Mouse (Mus musculus) liver, embryonic 12.5 days (tissue): Measurements from ENCODE around the gene Hemk1. TPM values are rescaled to one million over a fixed set of nuclear protein-coding genes. Genes with fewer than 3 reads are reported as not detected.

Source experiments
- ATAC-seq: fragments of 200-750 bp; cut with Nextera tagmentation; 2 replicates; pipeline ENCODE4 v1.8.0; 2017; ENCODE audit warnings: moderate number of reproducible peaks, mild to moderate bottlenecking, moderate library complexity
- H3K27ac ChIP-seq: fragments of 300-500 bp; sonication (generic); 2 replicates; pipeline ENCODE4 v1.5.1; 2016; ENCODE audit warnings: mild to moderate bottlenecking
- H3K27me3 ChIP-seq: fragments of 300-500 bp; sonication (generic); replicated peaks from 2 replicates; pipeline ENCODE4 v1.6.1; 2016; ENCODE audit warnings: mild to moderate bottlenecking, moderate library complexity
- H3K36me3 ChIP-seq: fragments of 300-500 bp; sonication (generic); 2 replicates; pipeline ENCODE4 v1.6.1; 2016; ENCODE audit warnings: mild to moderate bottlenecking, moderate library complexity
- H3K4me1 ChIP-seq: fragments of 300-500 bp; sonication (generic); 2 replicates; pipeline ENCODE4 v1.6.1; 2016
- H3K4me2 ChIP-seq: fragments of 300-500 bp; sonication (generic); 2 replicates; pipeline ENCODE4 v1.6.1; 2016; ENCODE audit warnings: mild to moderate bottlenecking, moderate library complexity
- H3K4me3 ChIP-seq: fragments of 300-500 bp; sonication (generic); 2 replicates; pipeline ENCODE4 v1.5.1; 2016; ENCODE audit warnings: mild to moderate bottlenecking, moderate library complexity
- H3K9ac ChIP-seq: fragments of 300-500 bp; sonication (generic); 2 replicates; pipeline ENCODE4 v1.6.1; 2016; ENCODE audit warnings: mild to moderate bottlenecking, moderate library complexity
- H3K9me3 ChIP-seq: fragments of 300-500 bp; sonication (generic); replicated peaks from 2 replicates; pipeline ENCODE4 v1.6.1; 2016; ENCODE audit warnings: mild to moderate bottlenecking, moderate library complexity
- WGBS: fragments of 180-500 bp; shearing (Covaris S2); methylation state at CpG from one replicate; pipeline ENCODE4 v1.1.7; 2016; ENCODE audit not compliant: insufficient replicate concordance; 5-methylcytosine and 5-hydroxymethylcytosine counted together
- polyA plus RNA-seq: library from polyadenylated mRNA; unstranded; fragments of >200 nt; fragmentation: Nextera tagmentation; extraction: Ambion mirVana; gene quantifications from 2 replicates; pipeline ENCODE4 v1.2.1, GENCODE M21; 2016

The Hemk1 gene
- polyA plus RNA-seq, 1 experiment from 2014 or later, result 5.0 TPM

DNA sequence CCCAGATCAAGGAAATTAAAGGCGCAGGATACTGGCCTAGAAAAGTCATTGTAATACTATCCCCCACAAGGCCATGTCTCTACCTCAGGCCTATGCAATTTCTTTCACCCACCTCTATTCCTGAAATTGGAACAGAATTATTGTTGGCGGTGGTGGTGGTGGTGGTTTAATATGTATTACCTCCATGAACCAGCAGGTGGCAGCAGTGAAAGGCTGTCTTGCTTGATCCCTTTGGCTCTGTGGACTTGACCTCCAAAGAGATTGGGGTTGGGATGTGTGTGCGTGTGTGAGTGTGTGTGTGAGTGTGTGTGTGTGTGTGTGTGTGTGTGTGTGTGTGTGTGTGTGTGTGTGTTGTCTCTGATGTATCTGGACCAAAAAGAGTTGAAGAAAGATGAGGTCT lies 28.5 kb upstream of the Hemk1 start:
- Histone ChIP-seq H3K4me2 (peak overlapping the region; percentile 16; the same call in 1 of the 2 replicates), H3K36me3 (no peaks in the 10 kb centered on the region), H3K27ac (peak overlapping the region; percentile 46; the same call in 1 of the 2 replicates), H3K4me3 (no peak overlapping the region), H3K27me3 (peaks cover 31% of the 10 kb centered on the region), H3K9me3 (no peaks in the 10 kb centered on the region), H3K9ac (no peak overlapping the region), H3K4me1 (peaks cover 50% of the 10 kb centered on the region)
- 7% methylated on average over 3 of the region's 3 CpGs for WGBS
- no peak for ATAC-seq

DNA sequence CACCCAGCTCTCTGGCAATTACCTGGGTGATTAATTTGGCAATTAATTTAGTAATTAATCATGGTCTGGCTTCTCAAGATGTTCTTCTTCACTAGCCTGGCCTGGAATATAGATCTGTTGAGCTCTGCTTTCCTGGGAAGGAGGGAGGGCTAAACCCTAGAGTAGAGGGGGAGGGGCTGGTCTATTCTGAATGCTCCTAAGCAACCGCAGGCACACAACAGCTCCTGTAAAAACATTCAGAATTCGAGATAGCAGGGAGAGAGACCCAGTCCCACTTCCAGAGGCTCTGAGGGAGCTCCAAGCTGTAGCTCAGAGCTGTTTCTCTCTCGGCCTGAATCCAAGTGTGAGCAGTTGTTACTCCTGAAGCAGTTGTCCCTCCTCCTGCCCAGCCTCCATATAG lies 22.8 kb upstream of the Hemk1 start:
- H3K9me3 ChIP-seq, result no peaks in the 10 kb centered on the region
- H3K27me3 ChIP-seq, result peaks cover 51% of the 10 kb centered on the region
- WGBS, result 15% methylated on average over 3 of the region's 3 CpGs
- H3K4me3 ChIP-seq, result no peak overlapping the region
- no peak overlapping the region for H3K4me2 ChIP-seq
- H3K9ac ChIP-seq, result no peak overlapping the region
- H3K27ac ChIP-seq, result no peak overlapping the region
- peaks cover 12% of the 10 kb centered on the region for H3K4me1 ChIP-seq
- no peaks in the 10 kb centered on the region for H3K36me3 ChIP-seq
- ATAC-seq, result no peak

DNA sequence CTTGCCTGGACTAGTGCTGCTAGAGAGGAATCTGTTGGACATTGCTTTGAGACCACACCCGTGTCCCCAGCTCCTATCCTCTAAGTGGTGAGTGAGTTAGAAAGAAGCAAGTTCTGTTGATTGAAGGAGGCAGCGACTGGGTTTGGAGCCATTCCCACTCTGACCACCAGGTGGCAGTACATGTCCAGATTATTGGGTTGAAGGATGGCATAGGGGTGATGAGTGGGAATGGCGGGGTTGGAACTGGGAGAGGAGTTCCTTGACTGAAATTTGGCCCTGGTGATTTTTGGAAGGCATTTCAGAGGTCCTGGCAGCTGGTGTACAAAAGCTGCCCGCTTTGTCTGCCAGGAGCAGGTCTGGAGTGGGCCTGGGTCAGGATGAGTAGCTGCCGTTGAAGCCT lies 19.5 kb upstream of the Hemk1 start:
- H3K36me3 ChIP-seq, result no peaks in the 10 kb centered on the region
- H3K4me2 ChIP-seq, result no peak overlapping the region
- ATAC-seq, result no peak
- no peak overlapping the region for H3K27ac ChIP-seq
- H3K9ac ChIP-seq, result no peak overlapping the region
- WGBS, result 24% methylated on average over 5 of the region's 5 CpGs
- no peaks in the 10 kb centered on the region for H3K9me3 ChIP-seq
- H3K27me3 ChIP-seq, result peaks cover 65% of the 10 kb centered on the region
- H3K4me3 ChIP-seq, result no peak overlapping the region
- H3K4me1 ChIP-seq, result peaks cover 12% of the 10 kb centered on the region

DNA sequence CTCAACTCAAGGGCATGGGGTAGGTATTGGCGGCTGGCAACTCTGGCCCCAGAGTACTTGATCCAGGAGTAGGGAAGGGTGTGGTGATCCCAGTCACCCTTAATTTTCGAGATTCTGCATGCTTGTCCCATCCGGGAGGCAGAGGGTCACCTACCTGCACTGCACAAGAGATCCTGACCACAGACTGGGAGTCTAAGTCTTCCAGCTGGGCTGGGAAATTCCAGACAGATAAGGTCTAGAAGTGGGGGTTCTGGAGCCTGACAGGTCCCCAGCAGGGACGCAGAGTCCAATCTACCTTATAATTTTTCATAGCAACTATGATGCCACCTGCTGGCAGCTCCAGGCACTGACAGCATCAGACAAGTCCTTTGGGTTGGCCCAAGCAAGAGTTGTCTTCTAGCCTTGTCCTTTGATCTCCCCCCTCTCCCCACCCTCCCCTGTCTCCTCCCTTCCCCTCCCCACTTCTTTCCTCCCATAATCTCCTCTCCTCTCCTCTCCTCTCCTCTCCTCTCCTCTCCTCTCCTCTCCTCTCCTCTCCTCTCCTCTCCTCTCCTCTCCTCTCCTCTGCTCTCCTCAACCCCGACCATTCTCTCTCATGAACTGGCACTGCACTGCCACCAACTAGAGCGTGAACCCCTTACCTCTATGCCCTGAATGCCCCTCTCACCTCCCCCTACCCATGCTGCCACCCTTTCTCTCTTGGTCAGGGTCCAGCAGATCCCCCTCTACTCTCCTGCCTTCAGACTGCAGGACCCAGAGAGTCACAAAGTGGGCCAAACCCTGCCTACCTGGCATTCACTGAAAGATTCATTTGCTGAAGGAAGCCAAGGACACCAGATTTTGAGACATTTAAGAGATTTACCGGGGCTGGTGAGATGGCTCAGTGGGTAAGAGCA lies 18.0 kb upstream of the Hemk1 start:
- Histone ChIP-seq H3K9ac (no peak overlapping the region), H3K4me3 (no peak overlapping the region), H3K36me3 (no peaks in the 10 kb centered on the region), H3K4me2 (no peak overlapping the region), H3K9me3 (no peaks in the 10 kb centered on the region), H3K27ac (no peak overlapping the region), H3K27me3 (peaks cover 70% of the 10 kb centered on the region), H3K4me1 (peaks cover 10% of the 10 kb centered on the region)
- WGBS, result 49% methylated on average over 7 of the region's 7 CpGs
- ATAC-seq, result no peak

DNA sequence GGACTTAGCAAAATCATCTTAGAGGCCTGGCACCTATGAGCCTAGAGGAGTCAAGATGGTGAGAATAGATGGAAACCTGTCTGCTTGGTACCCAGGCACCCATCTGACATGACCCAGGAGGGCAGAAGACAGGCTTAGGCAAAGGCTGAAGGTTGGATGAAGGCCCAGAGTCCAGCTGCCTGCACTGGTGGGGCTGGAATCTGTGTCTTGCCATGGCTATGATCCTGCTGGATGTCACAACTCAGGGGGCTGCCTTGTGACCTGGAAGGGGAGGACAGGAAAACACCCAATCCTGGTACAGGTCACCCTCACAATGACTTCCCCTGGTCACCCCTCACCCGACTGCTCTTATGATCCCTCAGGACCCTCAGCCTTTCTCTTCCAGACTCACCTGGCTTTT lies 16.7 kb upstream of the Hemk1 start:
- ATAC-seq, result no peak
- no peaks in the 10 kb centered on the region for H3K4me1 ChIP-seq
- no peaks in the 10 kb centered on the region for H3K36me3 ChIP-seq
- no peak overlapping the region for H3K4me3 ChIP-seq
- H3K27ac ChIP-seq, result no peak overlapping the region
- H3K9me3 ChIP-seq, result no peaks in the 10 kb centered on the region
- 64% methylated on average over 1 of the region's 1 CpGs for WGBS
- no peak overlapping the region for H3K9ac ChIP-seq
- no peak overlapping the region for H3K4me2 ChIP-seq
- peaks cover 76% of the 10 kb centered on the region for H3K27me3 ChIP-seq

DNA sequence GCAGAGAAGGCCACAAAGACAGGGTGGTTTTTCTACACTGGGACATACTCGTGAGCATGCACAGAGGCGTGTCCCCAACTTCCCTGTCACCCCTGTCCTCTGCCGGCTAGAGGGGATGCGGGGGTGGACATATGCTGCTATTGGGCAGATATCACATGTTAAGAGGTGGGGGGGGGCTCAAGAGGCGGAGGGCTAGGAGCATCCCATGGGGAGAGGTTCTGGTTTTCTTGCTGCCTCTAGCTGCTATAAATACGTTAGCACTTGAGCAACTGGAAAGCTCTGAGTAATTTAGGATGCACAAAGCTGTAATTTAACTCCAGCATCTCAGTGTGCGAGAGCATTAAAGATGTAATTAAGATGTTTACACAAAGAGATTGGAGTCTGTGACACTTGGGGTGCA lies 11.2 kb upstream of the Hemk1 start:
- Histone ChIP-seq H3K4me3 (no peak overlapping the region), H3K27me3 (peaks cover 73% of the 10 kb centered on the region), H3K9me3 (no peaks in the 10 kb centered on the region), H3K9ac (no peak overlapping the region), H3K36me3 (no peaks in the 10 kb centered on the region), H3K4me1 (no peaks in the 10 kb centered on the region), H3K4me2 (no peak overlapping the region), H3K27ac (no peak overlapping the region)
- WGBS, result 49% methylated on average over 7 of the region's 7 CpGs
- no peak for ATAC-seq

DNA sequence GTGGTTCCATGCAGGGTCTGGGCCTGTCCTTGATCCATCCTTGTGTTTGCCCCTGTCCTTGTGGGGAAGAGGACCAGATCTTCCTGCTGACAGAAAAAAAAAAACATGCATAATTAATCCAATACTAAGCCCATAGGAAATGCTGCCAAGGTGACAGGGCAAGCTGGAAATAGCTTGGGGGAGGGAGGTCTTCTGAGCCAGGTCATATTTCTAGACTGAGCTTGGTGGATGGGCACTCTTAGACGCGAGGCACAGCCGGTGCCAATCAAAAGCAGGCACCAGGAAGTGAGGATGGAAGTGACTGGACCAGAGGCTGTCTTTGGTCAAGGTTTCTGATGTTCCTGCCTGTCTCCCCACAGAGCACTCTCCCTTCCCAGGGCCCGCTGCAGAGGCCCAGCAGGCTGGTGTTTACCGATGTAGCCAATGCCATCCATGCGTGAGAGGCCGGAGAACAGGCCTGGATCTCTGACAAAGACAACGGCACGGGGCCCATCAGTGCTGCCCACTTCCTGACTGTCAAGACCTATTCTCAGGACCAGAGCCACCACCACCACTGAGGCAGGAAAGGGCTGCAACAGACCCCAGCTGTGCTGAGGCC lies 9.5 kb upstream of the Hemk1 start:
- Histone ChIP-seq H3K27ac (no peak overlapping the region), H3K9me3 (no peaks in the 10 kb centered on the region), H3K36me3 (no peaks in the 10 kb centered on the region), H3K9ac (no peak overlapping the region), H3K4me2 (no peak overlapping the region), H3K4me3 (no peak overlapping the region), H3K27me3 (peaks cover 73% of the 10 kb centered on the region), H3K4me1 (no peaks in the 10 kb centered on the region)
- no peak for ATAC-seq
- WGBS, result 53% methylated on average over 9 of the region's 9 CpGs

DNA sequence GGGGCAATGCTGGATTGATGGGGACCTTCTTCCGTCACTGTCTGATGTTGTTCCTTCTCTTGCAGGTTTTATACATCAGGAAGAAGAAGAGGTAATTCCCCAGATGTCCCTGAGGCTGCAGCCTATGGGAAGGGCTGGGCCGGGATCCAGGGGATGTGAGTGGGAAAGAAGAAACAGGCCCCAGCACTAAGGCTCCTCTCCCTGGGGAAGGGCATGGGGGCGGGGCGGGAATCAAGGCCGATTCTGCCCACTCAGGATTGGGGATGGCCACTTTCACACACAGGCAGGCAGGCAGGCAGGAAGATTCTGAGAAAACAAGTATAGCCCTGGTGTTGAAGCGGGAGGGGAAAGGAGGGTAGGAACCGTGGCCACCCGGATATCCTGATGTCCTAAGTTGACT lies 7.9 kb upstream of the Hemk1 start:
- ATAC-seq, result no peak
- no peaks in the 10 kb centered on the region for H3K9me3 ChIP-seq
- H3K4me3 ChIP-seq, result no peak overlapping the region
- no peak overlapping the region for H3K27ac ChIP-seq
- no peak overlapping the region for H3K4me2 ChIP-seq
- no peaks in the 10 kb centered on the region for H3K36me3 ChIP-seq
- peaks cover under 1% of the 10 kb centered on the region for H3K4me1 ChIP-seq
- peaks cover 75% of the 10 kb centered on the region for H3K27me3 ChIP-seq
- 81% methylated on average over 8 of the region's 8 CpGs for WGBS
- no peak overlapping the region for H3K9ac ChIP-seq

DNA sequence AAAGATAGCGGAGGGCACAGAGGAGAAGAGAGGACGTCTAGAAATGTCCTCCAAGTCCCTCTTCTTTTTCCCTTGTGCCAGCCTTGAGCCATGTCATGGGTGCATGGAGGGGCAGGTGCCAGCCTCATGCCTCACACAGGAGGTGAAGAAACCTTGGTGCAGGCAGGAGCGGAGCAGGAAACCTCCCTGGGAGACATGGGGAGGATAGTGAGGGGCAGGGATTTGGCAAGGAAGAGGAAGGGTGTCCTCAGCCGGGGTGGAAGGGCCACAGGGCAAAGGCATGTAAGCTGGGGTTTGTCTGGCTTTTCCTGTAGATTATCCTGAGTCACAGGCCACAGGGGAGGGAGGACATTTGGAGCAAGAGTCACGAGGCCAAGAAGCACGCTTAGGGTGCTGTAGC lies 5.9 kb upstream of the Hemk1 start:
- Histone ChIP-seq H3K9me3 (no peaks in the 10 kb centered on the region), H3K36me3 (no peaks in the 10 kb centered on the region), H3K27me3 (peaks cover 66% of the 10 kb centered on the region), H3K4me1 (peaks cover 14% of the 10 kb centered on the region), H3K4me2 (no peak overlapping the region), H3K4me3 (no peak overlapping the region), H3K9ac (no peak overlapping the region), H3K27ac (no peak overlapping the region)
- 54% methylated on average over 6 of the region's 6 CpGs for WGBS
- no peak for ATAC-seq

DNA sequence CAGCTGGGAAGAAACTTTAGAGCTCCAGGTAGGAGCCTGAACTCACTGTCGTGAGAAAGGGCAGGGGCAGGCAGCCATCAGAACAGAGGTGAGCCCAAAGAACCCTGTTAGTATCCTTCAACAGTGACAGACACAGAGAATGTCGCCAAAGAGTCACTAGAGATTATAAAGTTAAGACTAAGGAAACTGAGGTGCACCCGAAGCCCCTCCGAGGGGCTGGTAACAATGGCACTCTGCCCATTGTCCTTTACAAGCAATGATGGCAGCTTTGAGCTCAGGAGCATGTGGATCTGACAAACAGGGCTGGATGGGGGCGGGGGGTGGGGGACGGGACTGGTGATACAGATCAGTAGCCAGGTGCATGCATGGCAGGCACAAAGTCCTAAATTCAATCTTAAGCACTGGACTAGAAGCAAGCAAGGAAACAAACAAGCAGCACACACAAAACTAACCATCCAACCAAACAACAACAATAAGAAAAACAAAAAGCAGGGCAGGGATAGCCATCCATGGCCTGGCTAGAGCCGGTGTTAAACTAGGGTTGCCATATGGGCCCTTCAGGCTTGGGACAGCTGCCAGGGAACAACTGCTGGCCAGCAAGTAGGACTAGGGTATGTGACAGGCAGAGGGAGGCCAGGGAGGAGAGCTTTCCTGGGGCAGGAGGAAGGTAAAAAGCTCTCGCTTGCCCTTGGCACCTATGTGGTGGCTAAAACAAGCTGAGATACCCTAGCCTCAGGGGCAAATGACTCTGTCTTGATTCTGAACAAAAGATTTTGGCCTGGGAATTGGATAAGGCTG lies 5.2 kb upstream of the Hemk1 start:
- WGBS, result 52% methylated on average over 8 of the region's 8 CpGs
- no peak overlapping the region for H3K4me3 ChIP-seq
- H3K4me2 ChIP-seq, result no peak overlapping the region
- H3K27ac ChIP-seq, result no peak overlapping the region
- no peaks in the 10 kb centered on the region for H3K36me3 ChIP-seq
- ATAC-seq, result no peak
- no peak overlapping the region for H3K9ac ChIP-seq
- H3K9me3 ChIP-seq, result no peaks in the 10 kb centered on the region
- peaks cover 60% of the 10 kb centered on the region for H3K27me3 ChIP-seq
- H3K4me1 ChIP-seq, result peaks cover 20% of the 10 kb centered on the region

DNA sequence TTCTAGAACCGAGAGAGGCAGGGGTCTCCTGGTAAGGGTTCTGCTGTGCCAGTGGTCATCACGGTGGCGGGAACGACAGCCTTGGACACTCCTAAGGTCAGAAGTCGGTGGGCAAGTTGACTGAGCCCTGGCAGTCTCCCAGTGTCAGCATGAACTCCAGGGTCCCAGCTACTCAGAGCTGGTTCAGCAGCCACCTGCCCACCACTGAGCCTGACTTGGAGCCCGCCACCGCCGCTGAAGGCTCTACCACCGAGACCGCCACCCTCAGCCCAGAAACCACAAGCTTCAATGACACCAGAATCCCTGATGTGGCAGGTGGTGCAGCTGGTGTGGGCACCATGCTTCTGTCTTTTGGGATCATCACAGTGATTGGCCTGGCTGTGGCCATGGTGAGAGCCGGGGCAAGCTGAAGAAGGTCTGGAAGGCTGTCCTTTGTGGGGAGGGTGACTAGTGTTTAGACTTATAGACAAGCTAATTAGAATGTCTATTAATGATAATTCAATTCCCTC lies 4.1 kb upstream of the Hemk1 start:
- 73% methylated on average over 11 of the region's 11 CpGs for WGBS
- peaks cover 29% of the 10 kb centered on the region for H3K4me1 ChIP-seq
- no peak for ATAC-seq
- H3K27me3 ChIP-seq, result peaks cover 57% of the 10 kb centered on the region
- H3K36me3 ChIP-seq, result no peaks in the 10 kb centered on the region
- H3K4me2 ChIP-seq, result no peak overlapping the region
- H3K9me3 ChIP-seq, result no peaks in the 10 kb centered on the region
- H3K9ac ChIP-seq, result no peak overlapping the region
- H3K4me3 ChIP-seq, result no peak overlapping the region
- no peak overlapping the region for H3K27ac ChIP-seq
